Comparison of ENCODE assay signal across 8 mouse cellular contexts in genomic region chr5:136882055-136882787, GRCm38 (mm10). TPM values are rescaled to one million over a fixed set of nuclear protein-coding genes. Genes with fewer than 3 reads are reported as not detected.
DNase-seq lines count a peak whose midpoint lies in the region; ATAC-seq and TF ChIP-seq lines count a peak whose summit lies in the region.

No protein-coding gene starts in this region.

- H3K9ac ChIP-seq in limb, embryonic 14.5 days (ENCODE audit: low read depth, low read length, severe bottlenecking), result peak overlapping the region; percentile 89

- H3K27me3 ChIP-seq in testis, adult 2 months (ENCODE audit: control insufficient read depth, insufficient read depth, low read length), result no peaks in the 10 kb centered on the region
- no peaks in the 10 kb centered on the region for H3K27me3 ChIP-seq in limb, embryonic 14.5 days (ENCODE audit: control insufficient read depth, insufficient read depth, low read length)

- no peak for TF ChIP-seq POLR2A in testis, adult 2 months (IDR thresholded peaks at IDR 0.05; ENCODE audit: control insufficient read depth, low read depth, low read length)
- TF ChIP-seq POLR2A in limb, embryonic 14.5 days (IDR thresholded peaks at IDR 0.05; ENCODE audit: borderline replicate concordance, extremely low read depth, insufficient read depth, insufficient read length), result no peak

- no peak for DNase-seq in frontal cortex, postnatal 14 days (ENCODE audit: low spot score in 2 of 2)
- no peak for DNase-seq in testis, postnatal 14 days (ENCODE audit: low spot score)
- DNase-seq in limb, embryonic 14.5 days (ENCODE audit: low spot score), result no peak
- DNase-seq in thymus, postnatal 25 days, result no peak
- DNase-seq in ovary, postnatal 14 days (ENCODE audit: low spot score), result no peak
- DNase-seq in adrenal gland, postnatal 25 days, result no peak

- H3K36me3 ChIP-seq in testis, adult 2 months (ENCODE audit: control insufficient read depth, insufficient read depth, low read length), result no peaks in the 10 kb centered on the region
- peaks cover 11% of the 10 kb centered on the region for H3K36me3 ChIP-seq in limb, embryonic 14.5 days (ENCODE audit: control insufficient read depth, insufficient read depth, low read length)

- H3K4me1 ChIP-seq in testis, adult 2 months (ENCODE audit: control insufficient read depth, insufficient read depth, low read length), result peaks cover 9% of the 10 kb centered on the region
- 0 out of 2 replicates have a peak, but pooled peaks cover 6% of the 10 kb centered on the region for H3K4me1 ChIP-seq in limb, embryonic 14.5 days (ENCODE audit: control insufficient read depth, insufficient read depth, low read length)

- H3K4me2 ChIP-seq in limb, embryonic 14.5 days (replicated peaks; ENCODE audit: low read depth, low read length, severe bottlenecking), result peak overlapping the region; percentile 76

- H3K4me3 ChIP-seq in testis, adult 2 months (ENCODE audit: control insufficient read depth, low read depth, low read length), result peak overlapping the region; percentile 52
- H3K4me3 ChIP-seq in limb, embryonic 14.5 days (replicated peaks; ENCODE audit: low read length), result peak overlapping the region; percentile 79

- WGBS in limb, embryonic 14.5 days, result 1% methylated on average over 47 of the region's 47 CpGs

- no peak for TF ChIP-seq CTCF in testis, adult 2 months (IDR thresholded peaks at IDR 0.05; ENCODE audit: control insufficient read depth, insufficient read depth, insufficient replicate concordance, low read depth, low read length)

- H3K27ac ChIP-seq in testis, adult 2 months (ENCODE audit: control insufficient read depth, insufficient read depth, low read depth, low read length), result no peak overlapping the region
- H3K27ac ChIP-seq in limb, embryonic 14.5 days (replicated peaks; ENCODE audit: low read depth, low read length), result peak overlapping the region; percentile 81

- ATAC-seq in frontal cortex, adult (ENCODE audit: low TSS enrichment), result peak; percentile 36; the same call in 1 of the 2 replicates
- ATAC-seq in limb, embryonic 14.5 days (ENCODE audit: low FRiP score, low read depth), result 0 out of 2 replicates have a peak, but pooled peaks have one; percentile 11

- H3K9me3 ChIP-seq in limb, embryonic 14.5 days (ENCODE audit: control insufficient read depth, low read length), result no peaks in the 10 kb centered on the region

RNA-seq across cellular contexts. Expression of gene Col26a1, which starts 0.8 kb away (rescaled TPM):
- polyA plus RNA-seq in testis, adult 2 months (2012; rRNA removed), result 134 and 135 TPM in 2 replicates
- 219 and 265 TPM in 2 replicates for polyA plus RNA-seq in limb, embryonic 14.5 days (2012; rRNA removed)
- polyA plus RNA-seq in limb, embryonic 14.5 days (2014; fragmentation: Nextera tagmentation; extraction: Ambion mirVana), result 85.5 and 109 TPM in 2 replicates
- total RNA-seq in adrenal gland, postnatal 25 days (2021), result 1.0 and 1.6 TPM in 2 replicates

RNA-seq across cellular contexts. Expression of gene Ift22, which starts 25.7 kb away (rescaled TPM):
- 133 TPM in 2 replicates for polyA plus RNA-seq in testis, adult 2 months (2012; rRNA removed)
- polyA plus RNA-seq in limb, embryonic 14.5 days (2012; rRNA removed), result 23.4 and 28.8 TPM in 2 replicates
- polyA plus RNA-seq in limb, embryonic 14.5 days (2014; fragmentation: Nextera tagmentation; extraction: Ambion mirVana), result 56.6 and 58.9 TPM in 2 replicates
- 31.3 and 35.6 TPM in 2 replicates for total RNA-seq in adrenal gland, postnatal 25 days (2021)
